Mouse (Mus musculus) embryonic facial prominence, embryonic 10.5 days (tissue): ENCODE measurements at regions not wholly inside any gene's neighbourhood (a gene's known extent, or its start where the extent isn't known, plus 50 kb on each side); places are given as distances from the start of the nearest gene placed in this dataset.

Source experiments
- DNase-seq: peaks from one replicate; pipeline ENCODE4 v3.0.0-alpha.2; 2017; ENCODE audit warnings: low spot score
- H3K27ac ChIP-seq: fragments of 300-500 bp; sonication (generic); replicated peaks from 2 replicates; pipeline ENCODE4 v1.5.1; 2016; ENCODE audit warnings: mild to moderate bottlenecking
- H3K27me3 ChIP-seq: fragments of 300-500 bp; sonication (generic); replicated peaks from 2 replicates; pipeline ENCODE4 v1.6.1; 2016; ENCODE audit warnings: low read depth, mild to moderate bottlenecking; ENCODE audit not compliant: poor library complexity, severe bottlenecking
- H3K36me3 ChIP-seq: fragments of 300-500 bp; sonication (generic); replicated peaks from 2 replicates; pipeline ENCODE4 v1.6.1; 2016; ENCODE audit warnings: mild to moderate bottlenecking, moderate library complexity
- H3K4me1 ChIP-seq: fragments of 300-500 bp; sonication (generic); 2 replicates; pipeline ENCODE4 v1.6.1; 2016
- H3K4me3 ChIP-seq: fragments of 300-500 bp; sonication (generic); 2 replicates; pipeline ENCODE4 v1.5.1; 2016; ENCODE audit warnings: mild to moderate bottlenecking, moderate library complexity
- H3K9me3 ChIP-seq: fragments of 300-500 bp; sonication (generic); 2 replicates; pipeline ENCODE4 v1.6.1; 2016; ENCODE audit warnings: mild to moderate bottlenecking
- whole genome bisulfite sequencing: fragments of 180-500 bp; shearing (Covaris S2); methylation state at CpG from one replicate; pipeline ENCODE4 v1.1.7; 2016; 5-methylcytosine and 5-hydroxymethylcytosine counted together

- Histone ChIP-seq H3K4me3 (no peak overlapping the region), H3K9me3 (no peaks in the 10 kb centered on the region), H3K27ac (peak overlapping the region; percentile 78; the same call in 1 of the 2 replicates), H3K27me3 (no peaks in the 10 kb centered on the region), H3K4me1 (peaks cover 66% of the 10 kb centered on the region), H3K36me3 (peaks cover 9% of the 10 kb centered on the region)
- 65% methylated on average over 4 of the region's 4 CpGs for WGBS
- DNase-seq = no peak
Observed at GRCm38 (mm10) chr13:28664698-28665097, 288.8 kb downstream of the Sox4 start.

- H3K27me3 ChIP-seq = no peaks in the 10 kb centered on the region
- 32% methylated on average over 7 of the region's 7 CpGs for WGBS
- H3K36me3 ChIP-seq = peaks cover 9% of the 10 kb centered on the region
- H3K9me3 ChIP-seq = no peaks in the 10 kb centered on the region
- peak; percentile 51 for DNase-seq
- H3K27ac ChIP-seq = peak overlapping the region; percentile 78
- H3K4me3 ChIP-seq = 0 out of 2 replicates have a peak overlapping the region, but pooled peaks have one; percentile 8
- H3K4me1 ChIP-seq = peaks cover 72% of the 10 kb centered on the region
Observed at GRCm38 (mm10) chr13:28663950-28664681, 289.4 kb downstream of the Sox4 start.

GRCm38 (mm10) chr13:28663459-28663858, 290.1 kb downstream of the Sox4 start:
- peaks cover 79% of the 10 kb centered on the region for H3K4me1 ChIP-seq
- WGBS = 15% methylated on average over 5 of the region's 5 CpGs

GRCm38 (mm10) chr13:28662316-28662752, 291.2 kb downstream of the Sox4 start:
- Histone ChIP-seq H3K9me3 (no peaks in the 10 kb centered on the region), H3K27me3 (no peaks in the 10 kb centered on the region), H3K4me1 (peaks cover 78% of the 10 kb centered on the region), H3K27ac (peak overlapping the region; percentile 74), H3K36me3 (peaks cover 4% of the 10 kb centered on the region), H3K4me3 (no peak overlapping the region)
- WGBS = 79% methylated on average over 3 of the region's 3 CpGs
- no peak for DNase-seq

More at GRCm38 (mm10) chr13:28663459-28663858, 290.1 kb downstream of the Sox4 start:
- Histone ChIP-seq H3K27me3 (no peaks in the 10 kb centered on the region), H3K9me3 (no peaks in the 10 kb centered on the region), H3K27ac (peak overlapping the region; percentile 63; the same call in 1 of the 2 replicates), H3K36me3 (peaks cover 9% of the 10 kb centered on the region), H3K4me3 (no peak overlapping the region)
- DNase-seq = no peak

GRCm38 (mm10) chr13:28660151-28660550, 293.4 kb downstream of the Sox4 start:
- H3K27ac ChIP-seq = no peak overlapping the region
- no peaks in the 10 kb centered on the region for H3K27me3 ChIP-seq
- DNase-seq = no peak
- no peak overlapping the region for H3K4me3 ChIP-seq
- H3K9me3 ChIP-seq = no peaks in the 10 kb centered on the region
- H3K4me1 ChIP-seq = peaks cover 56% of the 10 kb centered on the region
- WGBS = 85% methylated on average over 2 of the region's 2 CpGs
- H3K36me3 ChIP-seq = peaks cover 6% of the 10 kb centered on the region

- H3K9me3 ChIP-seq = no peaks in the 10 kb centered on the region
Observed at GRCm38 (mm10) chr13:28658652-28659051, 294.9 kb downstream of the Sox4 start.

GRCm38 (mm10) chr13:28654883-28655282, 298.6 kb downstream of the Sox4 start:
- Histone ChIP-seq H3K27me3 (no peaks in the 10 kb centered on the region), H3K27ac (no peak overlapping the region), H3K36me3 (0 out of 2 replicates have a peak, but pooled peaks cover 2% of the 10 kb centered on the region), H3K4me3 (no peak overlapping the region), H3K9me3 (no peaks in the 10 kb centered on the region), H3K4me1 (peaks cover 51% of the 10 kb centered on the region)
- no peak for DNase-seq

More at GRCm38 (mm10) chr13:28658652-28659051, 294.9 kb downstream of the Sox4 start:
- no peak for DNase-seq
- WGBS = 67% methylated on average over 5 of the region's 5 CpGs
- Histone ChIP-seq H3K4me1 (peaks cover 49% of the 10 kb centered on the region), H3K27me3 (no peaks in the 10 kb centered on the region), H3K36me3 (peaks cover 6% of the 10 kb centered on the region; the same call in 1 of the 2 replicates), H3K27ac (no peak overlapping the region), H3K4me3 (no peak overlapping the region)

- Histone ChIP-seq H3K4me1 (peaks cover 36% of the 10 kb centered on the region), H3K36me3 (peaks cover 2% of the 10 kb centered on the region; the same call in 1 of the 2 replicates), H3K9me3 (no peaks in the 10 kb centered on the region), H3K4me3 (no peak overlapping the region), H3K27me3 (no peaks in the 10 kb centered on the region), H3K27ac (no peak overlapping the region)
- DNase-seq = no peak
- WGBS = 90% methylated on average over 4 of the region's 4 CpGs
Observed at GRCm38 (mm10) chr13:28653362-28653761, 300.2 kb downstream of the Sox4 start.

GRCm38 (mm10) chr13:28651810-28652209, 301.7 kb downstream of the Sox4 start:
- peaks cover 2% of the 10 kb centered on the region; the same call in 1 of the 2 replicates for H3K36me3 ChIP-seq
- 0 out of 2 replicates have a peak overlapping the region, but pooled peaks have one; percentile 49 for H3K27ac ChIP-seq
- WGBS = 81% methylated on average over 2 of the region's 2 CpGs

GRCm38 (mm10) chr13:28645881-28646280, 307.6 kb downstream of the Sox4 start:
- no peak overlapping the region for H3K4me3 ChIP-seq

More at GRCm38 (mm10) chr13:28651810-28652209, 301.7 kb downstream of the Sox4 start:
- Histone ChIP-seq H3K9me3 (no peaks in the 10 kb centered on the region), H3K4me1 (peaks cover 27% of the 10 kb centered on the region), H3K4me3 (no peak overlapping the region), H3K27me3 (no peaks in the 10 kb centered on the region)
- no peak for DNase-seq

GRCm38 (mm10) chr13:28644846-28645574, 308.5 kb downstream of the Sox4 start:
- WGBS = 63% methylated on average over 3 of the region's 3 CpGs
- DNase-seq = no peak
- Histone ChIP-seq H3K36me3 (peaks cover 5% of the 10 kb centered on the region; the same call in 1 of the 2 replicates), H3K27me3 (no peaks in the 10 kb centered on the region), H3K4me1 (peaks cover 26% of the 10 kb centered on the region), H3K4me3 (no peak overlapping the region), H3K9me3 (no peaks in the 10 kb centered on the region), H3K27ac (peak overlapping the region; percentile 37)

More at GRCm38 (mm10) chr13:28645881-28646280, 307.6 kb downstream of the Sox4 start:
- Histone ChIP-seq H3K4me1 (peaks cover 19% of the 10 kb centered on the region), H3K36me3 (peaks cover 4% of the 10 kb centered on the region; the same call in 1 of the 2 replicates), H3K9me3 (no peaks in the 10 kb centered on the region), H3K27me3 (no peaks in the 10 kb centered on the region), H3K27ac (no peak overlapping the region)
- WGBS = 94% methylated on average over 4 of the region's 4 CpGs
- DNase-seq = no peak

- H3K4me3 ChIP-seq = no peak overlapping the region
- H3K27ac ChIP-seq = peak overlapping the region; percentile 45; the same call in 1 of the 2 replicates
- DNase-seq = peak; percentile 86
Observed at GRCm38 (mm10) chr13:28640826-28641225, 312.7 kb downstream of the Sox4 start.

More at GRCm38 (mm10) chr13:28640826-28641225, 312.7 kb downstream of the Sox4 start:
- peaks cover 39% of the 10 kb centered on the region for H3K4me1 ChIP-seq
- H3K27me3 ChIP-seq = no peaks in the 10 kb centered on the region
- no peaks in the 10 kb centered on the region for H3K9me3 ChIP-seq
- H3K36me3 ChIP-seq = peaks cover 6% of the 10 kb centered on the region; the same call in 1 of the 2 replicates
- 47% methylated on average over 1 of the region's 1 CpGs for WGBS
